ENCODE assay signal across 15 mouse cellular contexts in genomic region chr12:76708181-76708580, GRCm38 (mm10). TPM values are rescaled to one million over a fixed set of nuclear protein-coding genes. Genes with fewer than 3 reads are reported as not detected.
DNase-seq lines count a peak whose midpoint lies in the region; ATAC-seq and TF ChIP-seq lines count a peak whose summit lies in the region.
"Had no signal": no experiment of that assay in that cellular context is flagged by ENCODE, and none has a peak within 500 bp of the region (broad histone marks: within the 10 kb centered on the region; RNA-seq: fewer than 3 reads in every experiment).

No protein-coding gene starts in this region.

- DNase-seq in cerebellum, adult 2 months = no peak
- DNase-seq in cerebellum, adult 9-11 months = no peak
- DNase-seq in hindbrain, embryonic 10.5 days (ENCODE audit: low spot score) = no peak
- DNase-seq in hindbrain, embryonic 11.5 days (ENCODE audit: low spot score) = no peak
- peak; percentile 33 for DNase-seq in c-Kit-positive CD71-positive TER-119-negative erythroid progenitor cells, embryonic 14.5 days (ENCODE audit: low read depth)
- DNase-seq in natural killer cell, adult 2 months (ENCODE audit: low spot score in 2 of 2) = no peak
- no peak for DNase-seq in left cerebral cortex, postnatal 14 days (ENCODE audit: low spot score in 2 of 2)
- DNase-seq: cerebellum, postnatal 10 days; kidney, adult 18-20 months; kidney, postnatal 4 days; lung, adult 2 months had no signal

- H3K9me3 ChIP-seq in hindbrain, embryonic 10.5 days = no peaks in the 10 kb centered on the region
- H3K9me3 ChIP-seq in hindbrain, embryonic 11.5 days (ENCODE audit: control insufficient read depth, low read length) = no peaks in the 10 kb centered on the region
- H3K9me3 ChIP-seq in liver, embryonic 12.5 days (replicated peaks) = no peaks in the 10 kb centered on the region
- H3K9me3 ChIP-seq: embryonic facial prominence, embryonic 13.5 days had no signal

- no peak for TF ChIP-seq POLR2A in cerebellum, adult 2 months (IDR thresholded peaks at IDR 0.05; ENCODE audit: borderline replicate concordance, insufficient read depth, low read length)

- no peak overlapping the region for H3K9ac ChIP-seq in hindbrain, embryonic 11.5 days (ENCODE audit: low read depth, low read length)
- peak overlapping the region; percentile 99 for H3K9ac ChIP-seq in liver, embryonic 12.5 days
- H3K9ac ChIP-seq: embryonic facial prominence, embryonic 13.5 days; forebrain, postnatal 0 days had no signal

- peak overlapping the region; percentile 41 for H3K4me3 ChIP-seq in cerebellum, adult 2 months (replicated peaks; ENCODE audit: insufficient read depth, low read depth, low read length)
- H3K4me3 ChIP-seq in hindbrain, embryonic 10.5 days = peak overlapping the region; percentile 68
- H3K4me3 ChIP-seq in hindbrain, embryonic 11.5 days (ENCODE audit: low read depth, low read length) = no peak overlapping the region
- H3K4me3 ChIP-seq in liver, embryonic 12.5 days = peak overlapping the region; percentile 97
- H3K4me3 ChIP-seq: embryonic facial prominence, embryonic 13.5 days had no signal

- peaks cover 10% of the 10 kb centered on the region for H3K4me1 ChIP-seq in cerebellum, adult 2 months (ENCODE audit: control insufficient read depth, insufficient read depth, low read length)
- H3K4me1 ChIP-seq in hindbrain, embryonic 10.5 days (replicated peaks) = peaks cover 25% of the 10 kb centered on the region
- H3K4me1 ChIP-seq in hindbrain, embryonic 11.5 days (replicated peaks; ENCODE audit: control insufficient read depth, insufficient read depth, low read length) = 0 out of 2 replicates have a peak, but pooled peaks cover 2% of the 10 kb centered on the region
- H3K4me1 ChIP-seq in liver, embryonic 12.5 days = peaks cover 72% of the 10 kb centered on the region

- intact Hi-C loops in left cerebral cortex, postnatal 14 days (cut with DNase I) = no loop called here

- 57% methylated on average over 3 of the region's 3 CpGs for WGBS in cerebellum, adult 2 months
- 77% methylated on average over 3 of the region's 3 CpGs for WGBS in hindbrain, embryonic 10.5 days
- WGBS in hindbrain, embryonic 11.5 days = 74% methylated on average over 3 of the region's 3 CpGs
- 53% methylated on average over 3 of the region's 3 CpGs for WGBS in liver, embryonic 12.5 days (ENCODE audit: insufficient replicate concordance)

- TF ChIP-seq CTCF in cerebellum, adult 2 months (IDR thresholded peaks at IDR 0.05; ENCODE audit: borderline replicate concordance, insufficient read depth, low read depth, low read length) = no peak

- H3K4me2 ChIP-seq in hindbrain, embryonic 11.5 days (replicated peaks; ENCODE audit: low read depth, low read length) = no peak overlapping the region
- H3K4me2 ChIP-seq in liver, embryonic 12.5 days = peak overlapping the region; percentile 97
- H3K4me2 ChIP-seq: embryonic facial prominence, embryonic 13.5 days had no signal

- no peaks in the 10 kb centered on the region for H3K27me3 ChIP-seq in cerebellum, adult 2 months (ENCODE audit: control insufficient read depth, insufficient read depth, low read length)
- H3K27me3 ChIP-seq in hindbrain, embryonic 10.5 days (ENCODE audit: insufficient read depth, poor library complexity, severe bottlenecking) = peaks cover 79% of the 10 kb centered on the region
- peaks cover 40% of the 10 kb centered on the region for H3K27me3 ChIP-seq in hindbrain, embryonic 11.5 days (ENCODE audit: control insufficient read depth, insufficient read depth, low read length)
- H3K27me3 ChIP-seq in liver, embryonic 12.5 days (replicated peaks) = peaks cover 47% of the 10 kb centered on the region

- no peak for ATAC-seq in hindbrain, embryonic 11.5 days (ENCODE audit: low FRiP score)
- no peak for ATAC-seq in liver, embryonic 12.5 days
- ATAC-seq: forebrain, postnatal 0 days; midbrain, embryonic 16.5 days had no signal

- H3K36me3 ChIP-seq in hindbrain, embryonic 10.5 days = no peaks in the 10 kb centered on the region
- H3K36me3 ChIP-seq in hindbrain, embryonic 11.5 days (ENCODE audit: control insufficient read depth, insufficient read depth, low read length) = no peaks in the 10 kb centered on the region
- peaks cover 35% of the 10 kb centered on the region for H3K36me3 ChIP-seq in liver, embryonic 12.5 days
- H3K36me3 ChIP-seq: embryonic facial prominence, embryonic 13.5 days had no signal

- no peak overlapping the region for H3K27ac ChIP-seq in cerebellum, adult 2 months (ENCODE audit: insufficient read depth, low read length)
- H3K27ac ChIP-seq in hindbrain, embryonic 10.5 days = 0 out of 2 replicates have a peak overlapping the region, but pooled peaks have one; percentile 3
- H3K27ac ChIP-seq in hindbrain, embryonic 11.5 days (ENCODE audit: low read depth, low read length) = no peak overlapping the region
- H3K27ac ChIP-seq in liver, embryonic 12.5 days = peak overlapping the region; percentile 98
- H3K27ac ChIP-seq: embryonic facial prominence, embryonic 13.5 days had no signal

RNA-seq across cellular contexts. Expression of gene Sptb, which starts 2.2 kb away (rescaled TPM):
- 101 and 111 TPM in 2 replicates for polyA plus RNA-seq in cerebellum, adult 2 months (2012; rRNA removed)
- 4.8 TPM in 2 replicates for polyA plus RNA-seq in hindbrain, embryonic 10.5 days (2016; fragmentation: Nextera tagmentation; extraction: Ambion mirVana)
- 3.6 and 3.9 TPM in 2 replicates for polyA plus RNA-seq in hindbrain, embryonic 11.5 days (2014; fragmentation: Nextera tagmentation; extraction: Ambion mirVana)
- 83.5 and 94.6 TPM in 2 replicates for polyA plus RNA-seq in liver, embryonic 12.5 days (2016; fragmentation: Nextera tagmentation; extraction: Ambion mirVana)
- 10 to 100 TPM; 58.2 to 60.5 TPM for total RNA-seq in left cerebral cortex, postnatal 14 days (2021)

RNA-seq across cellular contexts. Expression of gene Churc1, which starts 57.2 kb away (rescaled TPM):
- polyA plus RNA-seq in cerebellum, adult 2 months (2012; rRNA removed) = 79.9 and 86.0 TPM in 2 replicates
- 132 and 135 TPM in 2 replicates for polyA plus RNA-seq in hindbrain, embryonic 10.5 days (2016; fragmentation: Nextera tagmentation; extraction: Ambion mirVana)
- 99.5 and 106 TPM in 2 replicates for polyA plus RNA-seq in hindbrain, embryonic 11.5 days (2014; fragmentation: Nextera tagmentation; extraction: Ambion mirVana)
- 99.2 and 101 TPM in 2 replicates for polyA plus RNA-seq in liver, embryonic 12.5 days (2016; fragmentation: Nextera tagmentation; extraction: Ambion mirVana)
- total RNA-seq in left cerebral cortex, postnatal 14 days (2021) = 10 to 100 TPM; 40.5 to 41.9 TPM

RNA-seq across cellular contexts. Expression of gene Fntb, which starts 57.2 kb away (rescaled TPM):
- 55.9 and 61.3 TPM in 2 replicates for polyA plus RNA-seq in cerebellum, adult 2 months (2012; rRNA removed)
- polyA plus RNA-seq in hindbrain, embryonic 10.5 days (2016; fragmentation: Nextera tagmentation; extraction: Ambion mirVana) = 50.6 and 51.8 TPM in 2 replicates
- 42.5 and 43.5 TPM in 2 replicates for polyA plus RNA-seq in hindbrain, embryonic 11.5 days (2014; fragmentation: Nextera tagmentation; extraction: Ambion mirVana)
- polyA plus RNA-seq in liver, embryonic 12.5 days (2016; fragmentation: Nextera tagmentation; extraction: Ambion mirVana) = 30.7 and 31.3 TPM in 2 replicates
- 10 to 100 TPM; 26.2 to 28.1 TPM for total RNA-seq in left cerebral cortex, postnatal 14 days (2021)

Comparison
In these comparisons a context has a peak if more than half of its experiments do, and no peak if none do; other contexts are left out.
1. H3K27ac ChIP-seq: peak in hindbrain, embryonic 10.5 days (single experiment) and liver, embryonic 12.5 days (single experiment); none in cerebellum, adult 2 months (single experiment) and hindbrain, embryonic 11.5 days (single experiment).
2. RNA of gene Sptb, which starts 2.2 kb away (polyA plus RNA-seq): 101 to 111 TPM in cerebellum, adult 2 months and 83.5 to 94.6 TPM in liver, embryonic 12.5 days; 4.8 TPM in hindbrain, embryonic 10.5 days and 3.6 to 3.9 TPM in hindbrain, embryonic 11.5 days; every median in the first group is over 10 times any median in the second.